In the genomic region with DNA sequence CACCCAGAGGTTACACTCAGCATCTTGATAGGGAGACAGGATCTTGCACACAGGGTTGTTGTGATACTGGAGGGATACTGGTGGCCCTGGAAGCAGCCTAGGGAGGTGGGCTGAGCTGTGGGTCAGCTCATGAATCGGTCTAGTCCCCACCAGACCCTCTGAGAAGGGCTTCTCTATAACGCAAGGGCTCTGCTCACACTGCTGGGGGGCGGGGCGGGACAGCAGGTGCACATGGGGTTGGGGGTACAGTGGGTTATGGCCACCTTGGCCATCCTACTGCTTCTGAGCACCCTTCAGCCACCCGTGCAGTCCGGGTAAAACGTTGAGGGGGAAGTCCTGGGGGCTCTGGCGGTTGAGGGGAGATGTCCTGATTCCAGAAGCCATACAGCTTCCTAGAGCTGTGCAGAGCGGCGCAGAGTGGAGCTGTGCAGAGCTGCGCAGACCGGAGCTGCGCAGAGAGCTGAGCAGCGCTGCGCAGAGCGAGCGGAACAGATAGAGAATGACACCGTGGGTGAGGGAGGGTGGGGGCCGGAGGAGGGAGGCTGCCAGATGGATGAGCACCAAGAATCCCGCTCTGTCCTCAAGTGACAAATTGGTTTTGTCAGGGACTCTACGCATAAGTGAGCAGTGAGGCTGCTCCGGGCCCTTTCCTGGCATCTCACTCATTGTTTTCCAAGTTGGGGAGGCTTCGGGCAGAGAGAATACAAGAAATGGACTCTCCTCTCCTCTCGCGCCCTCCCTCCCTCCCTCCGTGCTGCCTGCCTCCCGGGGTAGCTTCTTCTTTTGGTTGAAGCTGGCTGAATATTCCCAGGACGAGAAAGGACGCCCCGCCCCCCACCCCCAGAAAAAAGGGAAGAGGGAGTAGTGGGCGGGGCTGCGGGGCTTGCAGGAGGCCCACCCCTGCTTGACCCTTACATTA, we compare ENCODE assay signal across 1 mouse cellular context.
TF ChIP-seq lines count a peak whose summit lies in the region.

No protein-coding gene starts in this region.

TF ChIP-seq in CH12.LX, 34 proteins besides CTCF, POLR2A, EP300 and RAD21:
- TF ChIP-seq ETS1 (conservative IDR thresholded peaks at IDR 0.05; ENCODE audit: low read depth, low read length) (no peak), TCF12 (IDR thresholded peaks at IDR 0.05; ENCODE audit: low read depth, low read length) (no peak), IRF4 (IDR thresholded peaks at IDR 0.05; ENCODE audit: low read depth, low read length) (peak; percentile 58), MXI1 (IDR thresholded peaks at IDR 0.05; ENCODE audit: low read depth, low read length) (no peak), UBTF (IDR thresholded peaks at IDR 0.05; ENCODE audit: low read depth, low read length) (no peak), NRF1 (IDR thresholded peaks at IDR 0.05; ENCODE audit: low read depth, low read length) (peak; percentile 87), TBP (conservative IDR thresholded peaks at IDR 0.05; ENCODE audit: low read depth, low read length) (no peak), MAZ (IDR thresholded peaks at IDR 0.05; ENCODE audit: low read depth, low read length) (no peak)
TF ChIP-seq in CH12.LX: peak in this region for 2.
